Mouse (Mus musculus) embryo, embryonic 9.5 days (tissue): ENCODE data around the gene Gtf2h2.
"Not testable (repeated sequence)": the region's sequence is repeated elsewhere in the genome, so short reads cannot be mapped to it uniquely, and the experiment has no call there.

Experiments used
- DNase-seq: peaks from one replicate; pipeline ENCODE4 v3.0.0-alpha.2; 2017; ENCODE audit errors: extremely low spot score

Gtf2h2 gene

DNA sequence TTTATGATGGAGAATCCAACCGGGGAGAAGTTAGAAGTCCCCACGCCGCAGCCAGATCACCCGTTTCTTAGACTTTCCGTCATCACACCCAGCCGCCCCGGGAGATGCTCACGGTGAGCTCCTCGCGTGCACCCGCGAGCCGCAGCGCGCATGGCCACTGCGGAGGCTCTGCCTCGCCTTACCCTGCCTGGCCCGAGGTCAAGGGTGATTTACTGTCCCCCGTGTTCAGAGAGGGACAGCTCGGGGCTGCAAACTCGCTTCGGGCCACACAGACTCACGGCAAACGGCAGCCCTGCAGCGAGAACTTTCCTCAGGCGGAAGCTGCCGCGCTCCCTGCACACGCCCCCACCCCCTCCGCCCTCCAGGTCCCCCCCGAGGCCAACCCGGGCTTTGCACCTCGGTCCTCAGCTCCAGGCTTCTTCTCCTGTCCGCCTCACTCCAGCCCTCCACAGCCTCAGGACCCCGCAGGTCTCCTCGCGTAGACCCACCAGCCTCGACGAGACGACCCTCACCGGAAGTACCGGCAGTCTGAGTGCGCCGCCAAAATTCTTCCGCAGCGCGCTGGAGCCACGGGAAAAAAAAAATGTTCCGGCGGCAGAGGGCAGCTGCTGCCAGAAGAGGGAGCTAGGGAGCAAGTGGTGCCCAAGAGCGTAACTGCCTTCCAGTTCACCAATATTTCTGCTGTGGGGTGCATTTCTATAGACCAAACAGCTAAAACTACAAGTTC lies at the start of gene Gtf2h2:
TSS of gene Gtf2h2 (minus strand) at position 519 of the 727 bp plus-strand sequence.
- peak; percentile 89 for DNase-seq

GRCm38 (mm10) chr13:100536149-100536548 lies 43.8 kb upstream of the Gtf2h2 start:
- DNase-seq: no peak

DNA sequence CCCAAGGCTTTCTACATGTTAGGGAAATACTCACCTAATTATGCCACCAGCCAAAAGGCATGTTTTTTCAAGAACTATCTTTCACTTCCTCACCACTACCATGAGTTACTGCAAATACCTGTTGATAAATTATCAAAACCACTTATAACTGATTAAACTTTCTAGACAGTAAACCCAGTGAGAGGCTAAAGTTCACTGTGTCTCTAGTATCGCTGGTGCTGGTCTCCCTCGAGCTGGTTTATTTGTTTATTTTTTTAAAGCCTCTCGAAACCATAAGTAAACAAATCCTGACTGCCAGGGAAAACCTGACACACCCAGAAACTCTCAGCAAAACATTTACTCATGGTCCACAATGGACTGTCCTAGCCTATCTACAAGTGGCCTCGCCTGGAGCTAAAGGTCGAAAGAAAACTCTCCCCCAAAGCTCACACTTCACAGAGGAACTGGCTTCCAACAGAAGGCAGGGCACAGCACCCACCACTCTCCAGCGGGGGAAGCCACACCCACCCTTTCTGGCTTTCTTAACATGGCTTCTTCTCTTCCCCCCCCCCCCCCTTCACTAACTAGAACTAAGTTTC lies 40.5 kb upstream of the Gtf2h2 start:
- DNase-seq: no peak

- DNase-seq: no peak
Observed at GRCm38 (mm10) chr13:100526649-100527038, 34.3 kb upstream of the Gtf2h2 start.

- no peak for DNase-seq
Observed at GRCm38 (mm10) chr13:100525935-100526648, 33.7 kb upstream of the Gtf2h2 start.

- no peak for DNase-seq
Observed at GRCm38 (mm10) chr13:100524896-100525295, 32.5 kb upstream of the Gtf2h2 start.

GRCm38 (mm10) chr13:100523698-100524097 lies 31.3 kb upstream of the Gtf2h2 start:
- DNase-seq: no peak

GRCm38 (mm10) chr13:100521724-100522591 lies 29.6 kb upstream of the Gtf2h2 start:
- DNase-seq: no peak

DNA sequence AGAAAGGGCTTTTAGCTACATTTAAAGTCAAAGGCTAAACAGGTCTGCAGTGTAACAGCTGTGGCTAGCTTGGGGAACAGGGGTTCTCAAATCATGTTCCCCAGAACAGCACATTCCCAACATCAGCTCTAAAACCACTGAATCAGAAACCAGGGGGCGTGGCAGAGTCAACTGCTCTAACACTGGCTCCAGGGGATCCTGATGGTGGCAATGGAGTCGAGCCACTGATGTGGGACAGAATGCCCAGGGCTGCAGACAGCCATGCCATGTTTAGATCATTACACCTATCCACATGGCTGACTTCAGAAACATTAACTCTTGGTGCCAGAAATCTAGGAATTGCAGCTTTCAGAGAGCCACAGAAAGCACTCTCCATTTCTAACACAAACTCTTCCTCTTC lies 26.8 kb upstream of the Gtf2h2 start:
- DNase-seq: no peak

DNA sequence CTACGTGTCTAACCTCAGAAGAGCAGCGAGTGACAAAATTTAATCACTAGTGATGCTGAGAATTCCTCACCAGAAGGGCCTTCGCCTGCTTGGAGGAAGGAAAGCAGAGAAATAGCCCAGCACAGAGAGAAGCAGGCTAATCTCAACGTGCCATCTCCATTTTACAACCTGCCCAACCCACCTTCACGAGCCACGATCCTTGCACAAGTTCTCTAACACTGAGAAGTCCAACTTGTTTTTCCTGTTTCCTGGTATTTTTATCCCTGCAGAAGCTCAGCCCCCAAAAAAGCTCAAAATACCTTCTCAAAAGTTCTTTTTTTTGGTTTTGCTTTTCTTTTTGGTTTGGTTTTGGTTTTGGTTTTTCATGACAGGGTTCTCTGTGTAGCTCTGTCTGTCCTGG lies 25.8 kb upstream of the Gtf2h2 start:
- DNase-seq: no peak

GRCm38 (mm10) chr13:100517652-100518153 lies 25.3 kb upstream of the Gtf2h2 start:
- DNase-seq: no peak

DNA sequence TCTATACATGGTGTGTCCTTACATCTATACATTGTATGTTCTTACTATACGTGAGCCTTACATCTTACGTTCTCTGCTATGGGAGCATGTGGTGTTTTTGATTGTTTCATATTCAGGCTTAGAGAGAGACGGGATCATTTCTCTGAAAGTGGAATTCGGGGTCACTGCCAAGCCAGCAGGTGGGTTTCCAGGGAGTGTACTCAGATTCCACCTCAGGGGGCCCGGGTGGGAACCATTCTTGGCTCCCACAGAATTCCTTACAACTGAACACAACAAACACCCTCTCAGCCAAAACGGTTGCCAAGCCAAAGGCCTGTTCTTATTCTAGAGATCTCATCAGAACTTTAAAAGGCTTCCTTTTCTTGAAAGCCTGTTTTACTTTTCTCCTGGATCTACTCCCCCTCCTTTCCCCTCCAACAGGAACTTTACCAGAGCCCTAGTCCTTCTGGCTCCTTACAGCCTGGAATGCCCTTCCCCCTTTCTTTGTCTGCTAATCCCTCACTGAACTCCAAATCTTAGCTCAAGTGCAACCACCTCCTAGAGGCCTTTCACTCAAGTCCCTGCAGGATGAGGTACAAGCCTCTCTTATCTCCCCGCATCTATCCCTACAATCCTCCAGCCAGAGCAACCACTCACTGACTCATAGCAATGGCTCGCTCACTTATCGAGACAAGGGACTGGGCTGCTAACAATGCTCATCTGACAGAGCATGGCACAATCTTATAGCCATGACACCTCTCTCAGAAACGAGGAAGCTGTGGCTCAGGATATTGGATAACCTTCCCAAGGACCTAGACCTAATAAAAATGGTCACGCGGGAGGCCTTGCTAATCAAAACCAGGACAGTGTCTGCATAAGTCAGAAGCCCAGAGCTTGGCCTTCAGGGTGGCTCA lies 24.1 kb upstream of the Gtf2h2 start:
- no peak for DNase-seq

DNA sequence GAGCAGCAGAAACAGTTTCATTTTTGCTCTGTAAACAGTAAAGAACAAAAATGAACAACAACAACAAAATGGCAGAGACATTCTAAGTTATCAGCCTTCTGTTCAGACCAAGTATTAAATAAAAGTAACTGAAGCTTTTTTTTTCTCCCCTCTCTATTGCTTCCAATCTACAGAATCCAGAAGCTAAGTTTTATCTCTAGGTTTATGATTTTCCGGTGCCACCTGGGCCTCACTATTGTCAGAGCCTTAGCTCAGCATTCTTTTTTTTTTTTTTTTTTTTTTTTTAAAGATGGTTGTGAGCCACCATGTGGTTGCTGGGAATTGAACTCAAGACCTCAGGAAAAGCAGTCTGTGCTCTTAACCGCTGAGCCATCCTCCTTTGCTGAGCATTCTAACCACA lies 20.4 kb upstream of the Gtf2h2 start:
- DNase-seq: no peak

DNA sequence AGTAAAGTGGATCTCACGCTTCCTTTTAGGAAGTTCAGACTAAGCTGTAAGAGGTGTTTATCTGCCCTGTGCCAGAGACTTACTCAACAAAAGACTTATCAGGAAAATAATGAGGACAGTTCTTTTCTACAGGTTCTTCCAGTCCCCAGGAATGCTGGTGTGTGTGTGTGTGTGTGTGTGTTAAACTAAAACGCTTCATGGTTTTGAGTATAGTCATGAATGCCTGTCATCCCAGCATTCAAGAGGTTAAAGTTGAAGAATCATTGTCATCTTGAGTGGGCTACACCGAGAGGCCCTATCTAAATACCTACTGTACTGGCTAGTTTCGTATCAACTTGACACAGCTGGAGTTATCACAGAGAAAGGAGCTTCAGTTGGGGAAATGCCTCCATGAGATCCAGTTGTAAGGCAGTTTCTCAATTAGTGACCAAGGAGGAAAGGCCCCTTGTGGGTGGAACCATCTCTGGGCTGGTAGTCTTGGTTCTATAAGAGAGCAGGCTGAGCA lies 19.5 kb upstream of the Gtf2h2 start:
- DNase-seq: no peak

GRCm38 (mm10) chr13:100511146-100511859 lies 18.9 kb upstream of the Gtf2h2 start:
- DNase-seq: no peak

DNA sequence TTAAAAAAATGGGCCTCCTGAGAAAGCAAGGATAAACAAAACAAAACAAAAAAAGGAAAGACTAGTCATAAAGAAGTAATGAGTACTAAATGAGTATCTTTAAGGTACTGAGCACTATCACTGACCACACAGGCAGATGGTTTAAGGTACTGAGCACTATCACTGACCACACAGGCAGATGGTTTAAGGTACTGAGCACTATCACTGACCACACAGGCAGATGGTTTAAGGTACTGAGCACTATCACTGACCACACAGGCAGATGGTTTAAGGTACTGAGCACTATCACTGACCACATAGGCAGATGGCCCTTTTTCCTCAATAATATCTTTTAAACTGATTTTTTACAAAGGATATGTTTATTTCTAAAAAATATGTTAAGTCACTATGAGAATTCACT lies 7.2 kb upstream of the Gtf2h2 start:
- not testable (repeated sequence) for DNase-seq

GRCm38 (mm10) chr13:100495337-100495736 lies 3.0 kb upstream of the Gtf2h2 start:
- DNase-seq: no peak

- DNase-seq: not testable (repeated sequence)
Observed at GRCm38 (mm10) chr13:100494370-100494769, 2.0 kb upstream of the Gtf2h2 start.

GRCm38 (mm10) chr13:100493313-100493712 lies 934 bp upstream of the Gtf2h2 start:
- no peak for DNase-seq

DNA sequence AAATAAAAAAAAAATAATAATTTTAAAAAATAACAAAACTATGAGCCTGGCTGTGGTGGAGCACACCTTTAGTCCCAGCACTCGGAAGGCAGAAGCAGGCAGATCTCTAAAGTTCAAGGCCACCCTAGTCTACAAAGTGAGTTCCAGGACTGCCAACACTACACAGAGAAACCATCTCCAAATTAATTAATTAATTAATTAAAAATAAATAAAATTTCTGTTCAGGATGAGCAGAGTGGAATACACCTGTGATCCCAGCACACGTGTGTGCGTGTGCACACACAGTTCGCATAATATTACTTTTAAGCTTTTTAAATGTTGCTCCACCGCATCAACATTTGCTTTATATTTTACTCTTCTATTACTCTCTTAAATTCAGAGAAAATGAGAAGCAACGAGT lies 756 bp downstream of the Gtf2h2 start:
- no peak for DNase-seq
